Mouse (Mus musculus) CD4-positive, CD25-positive, alpha-beta regulatory T cell, adult 2 months (primary cell): ENCODE measurements around the gene Gin1.

ENCODE experiments used
- DNase-seq: peaks from one replicate; pipeline ENCODE4 v3.0.0-alpha.2; 2012; ENCODE audit warnings: low read depth, low spot score

Gin1 gene

DNA sequence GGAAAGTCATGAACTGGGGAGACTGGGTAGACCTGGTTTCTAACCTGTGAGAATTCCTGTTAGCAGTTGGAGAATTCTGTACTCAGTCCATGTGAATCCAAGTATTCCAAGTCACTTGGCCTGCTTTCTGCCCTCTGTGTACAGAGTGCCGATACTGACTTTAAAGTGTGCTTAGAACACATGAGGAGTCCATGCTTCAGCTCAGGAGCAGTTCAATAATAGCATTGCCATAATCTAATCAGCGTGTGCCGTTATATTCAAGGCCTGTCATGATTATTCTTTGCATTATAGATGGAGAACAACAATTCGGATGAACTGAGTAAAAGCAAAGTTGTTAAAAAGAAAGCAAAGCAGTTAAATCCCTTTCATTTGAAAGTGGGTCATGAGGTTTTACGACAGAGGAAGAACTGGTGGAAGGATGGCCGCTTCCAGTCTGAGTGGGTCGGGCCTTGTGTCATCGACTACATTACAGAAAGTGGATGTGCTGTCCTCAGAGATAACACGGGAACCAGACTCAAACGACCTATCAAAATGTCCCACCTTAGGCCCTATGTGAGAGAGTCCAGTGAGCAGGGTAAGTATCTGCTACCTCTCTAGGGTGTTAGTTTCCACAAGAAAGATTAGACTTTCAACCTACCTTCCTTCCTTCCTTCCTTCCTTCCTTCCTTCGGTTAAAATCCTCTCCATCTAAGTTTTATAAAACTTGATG, 15.9 kb downstream of the Gin1 start:
- DNase-seq = no peak

DNA sequence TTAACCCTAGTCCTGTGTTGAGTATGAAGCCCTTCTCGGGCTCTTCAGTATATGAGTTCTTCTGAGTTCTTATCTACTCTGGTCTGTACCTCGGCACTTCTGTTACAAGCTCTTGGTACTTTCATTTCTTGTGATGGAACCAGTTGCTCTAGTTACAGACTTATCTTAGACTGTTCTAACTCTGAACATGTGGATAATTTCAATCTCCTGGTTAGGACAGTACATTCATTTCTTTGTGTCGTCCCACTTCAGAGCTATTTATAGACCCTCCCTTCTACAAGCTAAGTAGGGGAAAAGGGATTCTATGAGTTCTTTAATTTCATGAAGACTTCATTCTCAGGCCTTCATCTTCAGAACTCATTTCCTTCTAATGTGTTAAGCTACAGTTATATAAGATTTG, 17.7 kb downstream of the Gin1 start:
- no peak for DNase-seq

DNA sequence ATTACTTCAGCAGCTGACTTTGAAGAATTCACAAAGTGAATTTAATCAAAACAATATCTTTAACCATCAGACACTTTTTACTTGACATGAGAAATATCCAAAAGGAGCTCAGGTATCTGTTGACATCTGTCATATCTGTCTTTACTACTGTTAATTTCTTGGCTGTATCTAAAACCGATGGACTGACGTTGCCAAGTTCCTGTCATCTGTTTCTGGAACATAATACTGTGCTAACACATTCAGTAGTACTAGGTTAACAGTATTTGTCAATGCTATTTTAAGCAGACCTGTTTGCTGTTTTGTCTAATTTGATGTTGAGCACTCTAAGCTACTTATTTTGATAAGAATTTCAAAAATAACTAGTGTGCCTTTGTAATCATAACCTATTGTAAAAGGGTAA, 18.5 kb downstream of the Gin1 start:
- no peak for DNase-seq

DNA sequence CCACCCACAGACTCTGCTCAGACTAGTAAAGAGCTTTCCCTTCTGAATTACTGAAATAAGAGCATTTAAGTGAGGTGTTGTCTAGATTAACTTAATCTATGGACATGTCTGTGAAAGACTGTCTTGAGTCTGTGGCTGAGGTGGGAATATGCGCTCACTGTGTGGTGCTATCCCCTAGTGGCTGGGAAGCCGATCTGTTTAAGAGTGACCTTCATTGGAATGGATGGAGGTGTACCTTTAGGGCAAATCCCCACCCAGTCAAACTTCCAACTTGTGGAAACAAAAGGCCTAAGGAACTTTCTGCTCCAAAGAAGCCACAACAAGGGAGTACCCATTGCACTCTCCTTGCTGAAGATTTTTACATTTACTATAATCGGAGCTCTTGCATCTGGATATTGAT, 24.1 kb downstream of the Gin1 start:
- no peak for DNase-seq

DNA sequence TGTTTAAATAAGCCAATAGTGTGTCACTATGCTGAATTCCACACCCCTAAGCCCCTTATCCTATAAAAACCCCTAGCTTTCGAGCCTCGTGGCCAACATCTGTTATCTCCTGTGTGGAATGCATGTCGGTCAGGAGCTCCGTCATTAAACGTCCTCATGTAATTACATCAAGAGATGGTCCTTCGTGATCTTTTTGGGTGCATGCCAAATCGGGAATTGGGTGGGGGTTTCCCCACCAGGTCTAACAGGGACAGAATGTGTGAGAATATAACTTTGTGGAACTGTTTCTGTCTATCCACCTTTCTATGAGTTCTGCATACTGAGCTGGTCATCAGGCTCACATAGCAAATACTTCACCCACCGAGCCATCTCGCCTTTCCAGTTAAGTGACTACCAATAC, 26.0 kb downstream of the Gin1 start:
- DNase-seq = no peak

DNA sequence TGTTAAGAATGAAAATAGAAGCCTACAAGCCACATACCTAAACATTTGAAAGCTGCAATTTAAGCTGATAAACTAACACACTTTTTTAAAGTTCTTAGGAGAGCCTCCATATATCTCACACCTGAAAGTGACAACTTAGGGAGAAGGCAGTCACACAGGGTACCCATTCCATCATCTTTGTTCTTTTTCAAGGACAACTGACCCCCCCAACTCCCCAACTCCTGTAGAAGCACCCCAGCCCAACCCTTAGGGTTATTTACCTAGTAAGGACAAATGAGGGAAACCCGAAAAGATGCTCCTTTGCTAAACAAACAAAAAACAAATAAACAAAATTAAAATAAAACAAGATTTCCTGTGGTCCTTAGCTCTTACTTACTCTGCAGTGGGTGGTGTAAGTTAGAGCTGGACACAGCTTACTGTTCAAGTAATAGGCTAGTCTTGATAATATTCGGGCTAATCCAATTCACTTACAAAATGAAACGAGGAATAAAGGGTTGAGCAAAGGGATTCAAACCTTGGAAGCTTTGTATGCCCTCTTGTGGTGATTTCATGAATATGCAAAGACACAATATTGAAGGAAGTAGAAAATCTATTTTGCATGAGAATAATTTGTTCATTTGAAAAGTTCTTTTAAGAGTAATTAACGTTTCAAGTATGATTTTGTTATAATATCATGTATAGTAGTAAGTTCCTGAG, 32.4 kb downstream of the Gin1 start:
- DNase-seq = peak; percentile 27

DNA sequence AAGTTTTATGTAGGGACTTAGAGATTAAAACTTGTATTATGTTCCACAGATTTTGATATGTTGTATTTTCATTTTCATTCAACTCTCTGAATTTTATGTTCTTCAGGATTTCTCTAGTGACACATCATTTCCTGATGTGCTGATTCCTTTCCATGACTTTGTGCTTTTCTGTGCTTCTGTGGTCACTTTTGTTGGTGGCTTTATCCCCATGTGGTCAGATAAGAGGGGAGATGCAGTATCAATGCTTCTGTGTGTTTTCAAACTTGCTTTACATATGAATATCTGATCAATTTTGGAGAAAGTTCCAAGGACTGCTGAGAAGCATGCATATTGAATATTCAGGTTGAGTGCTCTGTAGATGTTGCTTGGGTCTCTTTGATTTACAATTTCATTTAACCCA, 34.5 kb downstream of the Gin1 start:
- DNase-seq = no peak

DNA sequence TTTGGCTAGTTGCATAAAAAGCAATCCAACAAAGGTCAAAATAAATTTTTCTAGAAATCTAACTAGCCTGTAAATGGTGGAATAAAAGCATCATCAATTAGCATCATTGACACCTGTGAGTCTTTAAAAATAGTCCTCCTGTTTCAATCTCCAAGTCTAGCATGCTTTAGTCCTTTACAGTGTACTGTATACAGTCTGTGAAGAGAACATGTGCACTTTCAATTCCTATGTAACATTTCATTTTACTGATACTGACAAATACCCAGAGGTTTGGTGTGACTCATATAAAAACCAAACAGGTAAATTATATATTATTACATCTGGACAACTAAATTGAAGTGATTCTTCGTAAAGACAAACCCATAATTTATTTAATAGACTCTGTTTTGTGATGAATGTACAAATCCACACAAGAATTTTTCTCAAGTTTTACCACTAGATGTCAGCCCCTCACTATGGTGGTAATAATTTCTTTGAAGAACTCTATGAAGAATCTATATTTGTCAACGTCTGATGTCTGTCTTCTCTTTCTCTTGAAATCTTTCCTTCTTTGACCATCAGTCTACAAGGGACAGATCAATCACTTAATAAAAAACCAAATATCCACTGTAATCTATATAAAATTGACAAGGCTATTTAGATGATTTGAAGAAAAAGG, 39.4 kb downstream of the Gin1 start:
- peak; percentile 49 for DNase-seq

DNA sequence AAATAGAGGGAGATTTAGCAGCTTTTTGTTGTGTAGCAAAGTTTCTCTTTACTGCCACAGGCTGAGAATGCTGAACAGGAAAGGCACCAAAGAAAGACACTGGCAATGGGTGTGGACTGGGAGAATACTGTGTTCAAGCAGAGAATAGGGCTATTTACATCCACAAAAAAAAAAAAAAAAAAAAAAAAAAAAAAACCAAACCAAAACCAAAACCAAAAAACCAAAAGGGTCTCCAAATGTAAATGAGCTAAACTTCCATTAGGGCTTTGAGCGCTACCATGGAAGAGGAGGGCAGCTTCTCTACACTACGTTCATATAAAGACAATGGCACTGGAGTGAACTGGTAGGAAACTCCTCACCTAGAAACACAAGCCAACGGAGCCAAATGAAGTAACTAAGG, 51.3 kb downstream of the Gin1 start:
- DNase-seq = no peak

DNA sequence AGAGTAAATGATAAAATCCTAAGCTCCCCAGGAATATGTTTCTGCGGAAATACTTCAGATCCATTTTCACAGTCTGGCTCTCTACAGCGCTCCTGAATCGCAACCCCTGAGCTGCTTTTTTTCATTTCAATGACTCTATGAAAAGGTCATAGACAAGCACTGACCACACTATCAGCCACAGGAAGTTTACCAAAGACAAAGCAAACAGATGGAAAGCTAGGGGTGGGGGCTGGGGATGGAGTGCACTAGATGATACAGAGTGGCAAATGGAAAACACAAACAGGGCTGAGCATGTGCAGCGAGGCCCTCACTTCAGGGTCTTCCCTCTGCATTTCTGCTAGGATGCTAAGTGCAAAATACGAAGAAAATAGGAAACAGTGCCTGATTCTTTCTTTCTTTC, 52.2 kb downstream of the Gin1 start:
- DNase-seq = no peak

DNA sequence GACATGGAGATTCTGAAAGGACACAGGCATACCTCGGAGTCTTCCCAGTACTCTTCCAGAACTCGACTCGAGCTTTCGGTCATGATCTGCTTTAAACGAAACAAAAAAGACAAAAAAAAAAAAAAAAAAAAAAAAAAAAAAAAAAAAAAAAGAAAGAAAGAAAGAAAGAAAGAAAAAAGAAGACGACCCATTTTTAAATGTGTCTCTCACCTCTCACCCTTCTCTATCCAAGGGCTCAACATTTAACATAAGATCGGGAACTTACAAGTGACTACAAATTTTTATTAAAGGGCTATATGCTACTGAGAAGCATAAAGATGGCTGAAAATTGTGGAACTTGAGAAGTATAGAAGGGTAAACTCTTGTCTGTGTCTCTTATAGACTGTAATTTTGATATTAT, 52.9 kb downstream of the Gin1 start:
- no peak for DNase-seq

DNA sequence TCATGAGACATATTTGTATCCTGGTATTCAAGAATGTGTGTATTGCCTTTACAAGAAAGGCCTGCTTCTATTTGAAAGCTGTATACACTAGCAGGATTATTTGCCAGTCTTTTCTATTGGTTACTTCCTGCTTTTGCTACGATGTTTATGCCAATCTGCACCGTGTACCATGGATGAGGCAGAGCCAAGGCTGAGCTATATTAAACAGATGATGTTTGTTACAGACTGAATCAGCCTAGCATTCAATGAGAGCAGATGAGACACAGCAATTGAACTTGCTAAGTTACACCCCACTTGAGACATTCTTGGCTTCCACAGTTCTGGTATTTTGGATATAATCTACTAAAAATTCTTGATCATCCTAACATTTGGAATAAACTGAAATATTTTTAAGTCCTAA, 57.6 kb downstream of the Gin1 start:
- no peak for DNase-seq

DNA sequence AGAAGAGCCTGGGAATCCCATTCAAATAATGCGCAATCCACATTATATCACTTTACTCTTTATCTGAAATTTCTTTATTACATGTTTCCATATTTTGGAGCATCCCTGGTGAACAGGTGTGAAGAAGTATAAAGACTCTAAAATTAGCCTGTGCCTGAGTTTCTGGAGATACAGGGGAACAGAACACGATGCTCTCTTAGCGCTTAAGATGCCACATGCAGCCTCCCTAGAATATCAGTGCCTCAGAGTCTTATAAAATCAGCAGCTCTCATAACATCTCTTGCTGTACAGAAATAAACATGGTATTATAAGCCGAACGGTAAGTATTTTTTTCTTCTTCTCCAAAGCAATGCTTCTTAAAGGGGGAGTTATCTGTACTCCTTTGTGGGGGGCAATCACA, 58.1 kb downstream of the Gin1 start:
- DNase-seq = no peak

DNA sequence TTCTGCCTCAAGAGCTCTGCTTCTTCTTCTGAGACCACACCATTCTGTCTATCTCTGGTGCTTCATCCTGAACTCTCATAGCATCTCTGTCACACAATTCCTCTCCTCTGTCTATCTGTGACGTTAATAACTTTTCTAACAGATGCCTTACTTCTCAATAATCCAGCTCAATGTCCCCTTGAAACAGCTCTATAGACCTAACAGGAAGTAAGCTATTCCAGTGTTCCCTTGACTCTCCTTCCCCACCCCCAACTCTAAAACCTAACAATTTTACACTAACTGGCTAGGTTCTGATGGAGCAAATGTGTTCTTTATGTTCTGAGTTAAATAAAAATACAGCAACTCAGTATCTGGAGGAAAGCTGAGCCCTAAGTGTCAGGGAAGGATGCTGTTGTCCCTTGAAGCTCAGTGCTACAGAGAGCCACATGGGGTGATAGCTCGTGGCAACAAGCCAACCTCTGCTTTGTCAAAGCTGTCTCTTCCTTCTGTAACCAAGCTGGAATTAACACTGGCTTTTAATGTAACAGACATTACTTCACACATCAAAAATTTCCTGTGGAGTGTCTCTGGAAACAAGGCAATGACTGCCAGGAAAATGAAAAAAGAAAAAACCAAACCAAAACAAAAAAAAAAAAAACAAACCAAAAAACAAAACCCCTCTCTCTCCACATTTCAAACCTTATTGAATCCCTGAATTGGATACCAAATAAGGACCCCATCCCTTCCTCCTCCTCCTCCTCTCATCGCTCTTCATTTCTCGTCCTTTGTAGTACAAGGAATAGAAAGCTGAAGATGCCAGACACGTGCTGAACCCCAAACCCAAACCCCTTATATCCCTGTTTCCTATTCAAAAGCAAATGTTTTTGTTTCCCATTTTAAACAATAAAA, 63.7 kb downstream of the Gin1 start:
- no peak for DNase-seq

DNA sequence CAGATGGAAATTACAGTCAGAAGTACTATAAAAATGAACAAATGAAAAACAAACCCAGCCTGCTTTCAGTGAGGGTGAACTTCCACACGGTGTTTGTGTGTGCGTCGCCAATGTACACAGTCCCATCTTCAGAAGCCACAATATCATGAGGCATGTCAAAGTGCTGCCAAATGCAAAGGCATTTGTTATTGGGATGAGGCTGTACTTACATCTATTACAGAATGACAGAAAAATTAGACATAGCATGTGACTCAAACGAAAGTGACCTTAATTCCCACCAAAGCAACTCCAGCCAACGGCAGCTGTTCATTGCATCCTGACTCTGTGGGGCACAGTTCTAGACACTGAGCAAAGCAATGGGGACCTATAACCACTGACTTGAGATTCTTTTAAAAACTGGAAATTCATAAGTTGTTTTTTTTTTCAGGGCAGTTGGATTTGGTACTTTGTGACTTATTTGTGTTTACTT, 64.4 kb downstream of the Gin1 start:
- DNase-seq = no peak
